Mouse (Mus musculus) liver, embryonic 14.5 days (tissue): ENCODE measurements around the gene Syne1.

Source experiments
- CTCF ChIP-seq: IDR thresholded peaks from 2 replicates; pipeline ENCODE4 v1.5.1; 2016; ENCODE audit warnings: antibody characterized with exemption, low read depth, control low read depth
- EP300 ChIP-seq: IDR thresholded peaks from 2 replicates; pipeline ENCODE4 v1.6.1; 2016; ENCODE audit warnings: antibody characterized with exemption, low read depth

GRCm38 (mm10) chr10:4971586-4971985, 579.7 kb downstream of the Syne1 start:
- TF ChIP-seq CTCF (no peak), EP300 (no peak)
